ENCODE assay signal across 16 mouse cellular contexts in the genomic region with DNA sequence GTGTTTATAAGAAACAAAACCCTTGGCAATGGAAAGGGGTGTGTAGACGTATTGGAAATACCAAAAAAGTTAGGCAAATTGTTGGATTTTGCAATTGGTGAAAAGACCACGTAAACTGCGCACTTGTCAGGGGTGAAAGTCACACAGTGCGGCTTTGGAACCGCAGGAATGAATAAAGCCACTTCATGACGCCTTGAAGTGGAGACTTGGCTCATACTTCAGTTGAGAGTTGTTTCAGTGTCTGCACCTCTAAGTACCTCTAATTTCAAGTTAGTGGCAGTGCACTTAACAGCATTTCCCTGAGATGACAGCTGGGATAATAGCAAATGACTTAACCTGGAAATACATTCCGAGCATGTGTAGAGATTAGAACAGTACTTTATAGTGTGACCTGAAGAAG.
"Had no signal": no experiment of that assay in that cellular context is flagged by ENCODE, and none has a peak within 500 bp of the region (broad histone marks: within the 10 kb centered on the region; RNA-seq: fewer than 3 reads in every experiment).

No protein-coding gene starts in this region.

- H3K36me3 ChIP-seq: midbrain, embryonic 15.5 days had no signal

- H3K9me3 ChIP-seq: kidney, embryonic 15.5 days; limb, embryonic 10.5 days; liver, embryonic 13.5 days; megakaryocyte, embryonic 14.5 days; midbrain, embryonic 15.5 days; neural tube, embryonic 13.5 days; stomach, embryonic 15.5 days had no signal

- H3K4me3 ChIP-seq: kidney, embryonic 15.5 days; left cerebral cortex, adult 2 months; limb, embryonic 10.5 days; liver, embryonic 13.5 days; megakaryocyte, embryonic 14.5 days; midbrain, embryonic 15.5 days; neural tube, embryonic 13.5 days; stomach, embryonic 15.5 days had no signal

- H3K27me3 ChIP-seq: kidney, embryonic 15.5 days; liver, embryonic 13.5 days; megakaryocyte, embryonic 14.5 days; midbrain, embryonic 15.5 days; neural tube, embryonic 13.5 days; stomach, embryonic 15.5 days had no signal

- ATAC-seq: hindbrain, postnatal 0 days; liver, postnatal 0 days; midbrain, embryonic 15.5 days had no signal

- DNase-seq: kidney, adult 18-20 months; kidney, postnatal 14 days; liver, embryonic 13.5 days; liver, postnatal 0 days; retina, postnatal 1 day; right cerebral cortex, postnatal 4 days; thymus, adult 2 months; thymus, postnatal 25 days had no signal

- H3K4me2 ChIP-seq: kidney, embryonic 15.5 days; liver, embryonic 13.5 days; midbrain, embryonic 15.5 days; neural tube, embryonic 13.5 days; stomach, embryonic 15.5 days had no signal

- H3K27ac ChIP-seq: hindbrain, postnatal 0 days; kidney, embryonic 15.5 days; left cerebral cortex, adult 2 months; limb, embryonic 10.5 days; liver, embryonic 13.5 days; midbrain, embryonic 15.5 days; neural tube, embryonic 13.5 days; stomach, embryonic 15.5 days had no signal

- H3K9ac ChIP-seq: kidney, embryonic 15.5 days; liver, embryonic 13.5 days; liver, postnatal 0 days; midbrain, embryonic 15.5 days; neural tube, embryonic 13.5 days; stomach, embryonic 15.5 days had no signal
